Mouse (Mus musculus): ENCODE data around the gene Mindy4. TPM values are rescaled to one million over a fixed set of nuclear protein-coding genes. Genes with fewer than 3 reads are reported as not detected.
"Not testable (repeated sequence)": the region's sequence is repeated elsewhere in the genome, so short reads cannot be mapped to it uniquely, and the experiment has no call there.

Gene Mindy4
- total and polyA plus RNA-seq, 3 experiments, result not detected

- TF ChIP-seq E2F4 (IDR thresholded peaks at IDR 0.05; ENCODE audit: insufficient replicate concordance, low read depth, low read length), result no peak
Observed at GRCm38 (mm10) chr6:55177060-55177732, 26.0 kb upstream of the Mindy4 start (continued).

DNA sequence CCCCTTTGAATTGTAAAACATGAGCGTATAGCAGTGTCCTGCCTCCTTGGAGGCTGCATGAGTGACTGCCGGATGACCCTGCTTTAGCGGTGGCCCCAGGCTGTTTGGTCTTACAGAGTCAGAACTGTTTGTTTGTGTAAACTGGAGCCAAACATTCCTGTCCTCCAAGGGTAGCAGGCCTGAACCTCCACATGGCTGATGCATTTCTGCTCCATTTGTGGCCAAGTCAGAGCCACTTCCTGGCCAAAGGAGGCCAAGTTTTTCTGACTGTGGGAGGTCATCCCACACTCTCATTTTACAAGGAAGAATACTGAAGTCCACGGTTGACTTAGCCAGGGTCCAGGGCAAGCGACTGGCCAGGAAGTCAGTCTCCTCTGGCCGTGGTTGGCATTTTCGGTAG lies 23.6 kb upstream of the Mindy4 start:
- H3K9me3 ChIP-seq (replicated peaks; ENCODE audit: low read length), result peaks cover 8% of the 10 kb centered on the region
- H3K4me2 ChIP-seq (ENCODE audit: insufficient read depth, low read depth, poor library complexity, severe bottlenecking), result no peak overlapping the region
- no peak overlapping the region for H3K4me3 ChIP-seq (replicated peaks in 1 of 3; ENCODE audit: low read depth in 2 of 3, low read length in 2 of 3, poor library complexity in 1 of 3)
- dilution Hi-C loops (cut with MboI; ENCODE audit: extremely low pct_ligation_motif_present, extremely low pct_unique_long_range_greater_than_20kb, low sequenced_read_pairs) (no loop called here), in situ Hi-C loops (cut with MboI; ENCODE audit: low pct_ligation_motif_present, low pct_unique_long_range_greater_than_20kb, low sequenced_read_pairs) (no loop called here)
- no peak overlapping the region for H3K9ac ChIP-seq (ENCODE audit: insufficient read depth, low read depth)
- peaks cover 35% of the 10 kb centered on the region for H3K27me3 ChIP-seq (replicated peaks)
- H3K27ac ChIP-seq (ENCODE audit: insufficient read depth, low read depth), result no peak overlapping the region
- DNase-seq (ENCODE audit: extremely low read depth), result no peak
- H3K79me2 ChIP-seq (replicated peaks; ENCODE audit: control insufficient read depth, extremely low read depth, insufficient read depth, poor library complexity, severe bottlenecking), result no peaks in the 10 kb centered on the region
- no peaks in the 10 kb centered on the region for H3K36me3 ChIP-seq (replicated peaks in 1 of 2; ENCODE audit: control insufficient read depth in 1 of 2, insufficient read depth in 1 of 2, low read length in 1 of 2)
- TF ChIP-seq SIN3A (IDR thresholded peaks at IDR 0.05; ENCODE audit: low read length) (no peak), SMC3 (IDR thresholded peaks at IDR 0.05; ENCODE audit: low read depth, low read length) (no peak)
- H3K4me1 ChIP-seq (ENCODE audit: control insufficient read depth in 1 of 2, insufficient read depth in 2 of 2), result no peaks in the 10 kb centered on the region

DNA sequence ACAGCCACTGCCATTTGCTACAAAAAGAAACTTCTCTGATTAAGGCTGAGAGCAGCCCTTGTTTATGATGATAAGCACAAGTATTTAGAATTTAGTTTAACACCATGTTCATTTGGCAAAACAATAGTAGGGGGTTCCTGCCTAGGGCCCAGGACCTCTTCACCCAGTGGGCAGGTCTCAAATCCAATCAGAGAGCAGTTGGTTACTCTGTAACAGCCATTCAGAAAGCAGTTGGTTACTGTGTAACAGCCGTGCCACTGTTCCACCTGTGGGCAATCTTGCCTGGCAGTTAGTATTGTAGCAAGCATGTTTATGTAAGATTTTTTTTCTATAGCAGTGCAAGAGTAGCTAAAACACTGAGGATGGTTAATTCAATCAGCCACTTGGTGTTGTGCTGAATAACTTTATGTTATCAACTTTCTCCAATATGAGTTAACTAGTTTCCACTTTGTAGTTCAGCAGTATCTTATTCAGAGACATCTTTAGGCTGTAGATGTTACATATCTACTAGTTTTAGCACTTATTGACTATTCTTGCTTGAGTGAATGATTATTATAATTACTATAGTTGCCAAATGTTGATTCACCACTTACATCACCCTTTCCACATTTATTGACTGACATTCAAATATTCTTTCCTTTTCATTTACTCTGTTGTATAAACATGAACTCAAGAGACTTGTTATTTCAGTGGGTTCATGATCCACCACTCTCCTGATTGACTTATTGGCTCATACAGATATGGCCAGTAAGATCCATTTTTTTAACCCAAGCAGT lies 20.3 kb upstream of the Mindy4 start:
- peaks cover 8% of the 10 kb centered on the region for H3K9me3 ChIP-seq (replicated peaks; ENCODE audit: low read length)
- H3K4me2 ChIP-seq (ENCODE audit: insufficient read depth, low read depth, poor library complexity, severe bottlenecking), result no peak overlapping the region
- no peak overlapping the region for H3K27ac ChIP-seq (ENCODE audit: insufficient read depth, low read depth)
- no peaks in the 10 kb centered on the region for H3K79me2 ChIP-seq (replicated peaks; ENCODE audit: control insufficient read depth, extremely low read depth, insufficient read depth, poor library complexity, severe bottlenecking)
- no peak overlapping the region for H3K9ac ChIP-seq (ENCODE audit: insufficient read depth, low read depth)
- dilution Hi-C loops (cut with MboI; ENCODE audit: extremely low pct_ligation_motif_present, extremely low pct_unique_long_range_greater_than_20kb, low sequenced_read_pairs), result no loop called here
- peaks cover 14% of the 10 kb centered on the region for H3K27me3 ChIP-seq (replicated peaks)
- H3K4me3 ChIP-seq (replicated peaks in 1 of 3; ENCODE audit: low read depth in 2 of 3, low read length in 2 of 3, poor library complexity in 1 of 3), result no peak overlapping the region
- H3K36me3 ChIP-seq (replicated peaks in 1 of 2; ENCODE audit: control insufficient read depth in 1 of 2, insufficient read depth in 1 of 2, low read length in 1 of 2), result no peaks in the 10 kb centered on the region
- no peak for DNase-seq (ENCODE audit: extremely low read depth)
- in situ Hi-C loops (cut with MboI; ENCODE audit: low pct_ligation_motif_present, low pct_unique_long_range_greater_than_20kb, low sequenced_read_pairs), result no loop called here
- no peak for TF ChIP-seq TBP (conservative IDR thresholded peaks at IDR 0.05; ENCODE audit: low read depth, low read length)
- TF ChIP-seq ZNF384 (IDR thresholded peaks at IDR 0.05; ENCODE audit: low read depth, low read length), result no peak
- no peak for TF ChIP-seq ZKSCAN1 (IDR thresholded peaks at IDR 0.05; ENCODE audit: borderline replicate concordance, low read depth, low read length)
- TF ChIP-seq RCOR1 (conservative IDR thresholded peaks at IDR 0.05; ENCODE audit: low read depth, low read length), result no peak
- no peak for TF ChIP-seq ETS1 (conservative IDR thresholded peaks at IDR 0.05; ENCODE audit: low read depth, low read length)
- TF ChIP-seq MYC (IDR thresholded peaks at IDR 0.05; ENCODE audit: low read depth, low read length), result no peak
- TF ChIP-seq RAD21 (IDR thresholded peaks at IDR 0.05; ENCODE audit: low read depth, low read length), result no peak
- H3K4me1 ChIP-seq (ENCODE audit: control insufficient read depth in 1 of 2, insufficient read depth in 2 of 2), result no peaks in the 10 kb centered on the region

DNA sequence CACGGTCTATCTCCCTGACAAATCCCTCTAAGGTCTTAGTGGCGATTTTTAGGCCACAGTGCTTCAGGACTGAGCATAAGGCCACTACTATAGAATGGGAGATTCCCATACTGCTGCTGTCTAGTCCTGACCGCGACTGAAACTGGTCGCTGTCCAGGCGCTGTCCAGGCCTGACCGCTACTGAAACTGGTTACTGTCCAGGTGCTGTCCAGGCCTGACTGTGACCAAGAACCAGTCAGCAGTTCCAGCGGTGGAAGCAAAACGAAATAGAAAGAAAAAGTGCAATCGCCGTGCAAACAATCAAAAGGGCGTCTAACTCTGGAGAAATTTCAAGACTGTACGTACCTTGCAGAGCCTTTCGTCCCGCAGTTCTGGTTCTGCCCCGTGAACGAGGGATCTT lies 15.4 kb upstream of the Mindy4 start:
- H3K27ac ChIP-seq (ENCODE audit: insufficient read depth, low read depth); H3K79me2 ChIP-seq (replicated peaks; ENCODE audit: control insufficient read depth, extremely low read depth, insufficient read depth, poor library complexity, severe bottlenecking); dilution Hi-C loops (cut with MboI; ENCODE audit: extremely low pct_ligation_motif_present, extremely low pct_unique_long_range_greater_than_20kb, low sequenced_read_pairs); H3K4me2 ChIP-seq (ENCODE audit: insufficient read depth, low read depth, poor library complexity, severe bottlenecking); DNase-seq (ENCODE audit: extremely low read depth); H3K9ac ChIP-seq (ENCODE audit: insufficient read depth, low read depth); H3K27me3 ChIP-seq (replicated peaks); H3K4me3 ChIP-seq (replicated peaks in 1 of 3; ENCODE audit: low read depth in 2 of 3, low read length in 2 of 3, poor library complexity in 1 of 3); H3K4me1 ChIP-seq (ENCODE audit: control insufficient read depth in 1 of 2, insufficient read depth in 2 of 2); H3K36me3 ChIP-seq (replicated peaks in 1 of 2; ENCODE audit: control insufficient read depth in 1 of 2, insufficient read depth in 1 of 2, low read length in 1 of 2); in situ Hi-C loops (cut with MboI; ENCODE audit: low pct_ligation_motif_present, low pct_unique_long_range_greater_than_20kb, low sequenced_read_pairs): not testable (repeated sequence)
- peaks cover 12% of the 10 kb centered on the region for H3K9me3 ChIP-seq (replicated peaks; ENCODE audit: low read length)
